Mouse (Mus musculus) spleen, adult 2 months (tissue): ENCODE results near the gene Grin2b.

Experiments
- CTCF ChIP-seq: fragments of 200-500 bp; IDR thresholded peaks from 2 replicates; pipeline ENCODE4 v1.5.1; 2011; ENCODE audit warnings: mild to moderate bottlenecking, inconsistent platforms; ENCODE audit not compliant: insufficient read depth, insufficient read length, insufficient replicate concordance; ENCODE audit errors: extremely low read depth
- POLR2A ChIP-seq: fragments of 200-500 bp; IDR thresholded peaks from 2 replicates; pipeline ENCODE4 v1.6.1; 2011; ENCODE audit warnings: low read depth, low read length, inconsistent platforms

GRCm38 (mm10) chr6:135917676-135918075, 255.6 kb downstream of the Grin2b start:
- no peak for TF ChIP-seq CTCF
- no peak for TF ChIP-seq POLR2A
